Mouse (Mus musculus) C2C12 (cell line): ENCODE measurements around the gene Tcl1b3. TPM values are rescaled to one million over a fixed set of nuclear protein-coding genes. Genes with fewer than 3 reads are reported as not detected.
"Not testable (repeated sequence)": the region's sequence is repeated elsewhere in the genome, so short reads cannot be mapped to it uniquely, and the experiment has no call there.

Experiments
- H3K27me3 ChIP-seq: one replicate; pipeline ENCODE4 v1.6.1; 2011; ENCODE audit not compliant: control insufficient read depth, insufficient read depth, insufficient read length
- H3K36me3 ChIP-seq: one replicate; pipeline ENCODE4 v1.6.1; 2011; ENCODE audit not compliant: control insufficient read depth, insufficient read depth
- H3K4me3 ChIP-seq: one replicate; pipeline ENCODE4 v1.5.1; 2011; ENCODE audit warnings: mild to moderate bottlenecking, control low read depth; ENCODE audit not compliant: poor library complexity, insufficient read depth, severe bottlenecking
- H3K79me2 ChIP-seq: one replicate; pipeline ENCODE4 v1.6.1; 2011; ENCODE audit not compliant: control insufficient read depth, insufficient read depth
- H3K79me3 ChIP-seq: one replicate; pipeline ENCODE4 v1.6.1; 2011; ENCODE audit warnings: low read depth, control low read depth
- H3ac ChIP-seq: one replicate; pipeline ENCODE3; 2011; ENCODE audit warnings: low read depth; ENCODE audit not compliant: control insufficient read depth, insufficient read length
- CEBPB ChIP-seq: IDR thresholded peaks from one replicate; pipeline ENCODE4 v1.6.1; 2011; ENCODE audit warnings: low read depth, mild to moderate bottlenecking, control low read depth, moderate library complexity
- CTCF ChIP-seq: IDR thresholded peaks from one replicate; pipeline ENCODE4 v1.5.1; 2011; ENCODE audit not compliant: control insufficient read depth, insufficient read depth, insufficient read length
- FOSL1 ChIP-seq: IDR thresholded peaks from one replicate; pipeline ENCODE4 v1.8.0; 2011; ENCODE audit warnings: mild to moderate bottlenecking, low read length; ENCODE audit not compliant: poor library complexity, insufficient read depth, severe bottlenecking
- MAX ChIP-seq: IDR thresholded peaks from one replicate; pipeline ENCODE4 v1.6.1; 2011; ENCODE audit warnings: mild to moderate bottlenecking, control low read depth
- MYOD1 ChIP-seq: IDR thresholded peaks from one replicate; pipeline ENCODE4 v1.6.1; 2011; ENCODE audit warnings: low read depth; ENCODE audit not compliant: control insufficient read depth, insufficient read length
- MYOG ChIP-seq: IDR thresholded peaks from one replicate; pipeline ENCODE4 v1.6.1; 2011; ENCODE audit not compliant: control insufficient read depth, insufficient read length; ENCODE audit errors: extremely low read depth
- USF1 ChIP-seq: IDR thresholded peaks from one replicate; pipeline ENCODE4 v1.6.1; 2011; ENCODE audit warnings: low read depth, mild to moderate bottlenecking, control low read depth, moderate library complexity
- long read RNA-seq, 2 experiments: library from polyadenylated mRNA; unstranded; transcript quantifications; one replicate each; pipeline ENCODE4 v2.0.0; 2019 to 2020
- polyA plus RNA-seq: library from polyadenylated mRNA; unstranded; fragments of >200 nt; fragmentation: generic; extraction: Trizol; gene quantifications from one replicate; pipeline ENCODE4 v1.2.1, GENCODE M21; 2012; ENCODE audit warnings: missing spikeins

Tcl1b3 gene
- not detected for polyA plus RNA-seq
- long read RNA-seq, experiment 1 = 0 reads
- long read RNA-seq, experiment 2 = 0 reads

GRCm38 (mm10) chr12:105190743-105191142, at the start of gene Tcl1b3:
Tcl1b3 (plus strand) TSS chr12:105191043.
- not testable (repeated sequence) for H3K4me3 ChIP-seq, H3K79me3 ChIP-seq, H3K79me2 ChIP-seq, H3ac ChIP-seq, H3K36me3 ChIP-seq, H3K27me3 ChIP-seq

GRCm38 (mm10) chr12:105143096-105143495, 47.7 kb upstream of the Tcl1b3 start:
- H3K36me3 ChIP-seq = no peaks in the 10 kb centered on the region
- H3K27me3 ChIP-seq = no peaks in the 10 kb centered on the region
- no peak for TF ChIP-seq FOSL1
- TF ChIP-seq MYOG = no peak
- no peak for TF ChIP-seq USF1
- TF ChIP-seq CEBPB = no peak
- TF ChIP-seq MYOD1 = no peak
- no peak for TF ChIP-seq MAX
- TF ChIP-seq CTCF = no peak
- no peaks in the 10 kb centered on the region for H3K79me2 ChIP-seq
- no peak overlapping the region for H3ac ChIP-seq
- no peak overlapping the region for H3K4me3 ChIP-seq
- H3K79me3 ChIP-seq = no peaks in the 10 kb centered on the region

GRCm38 (mm10) chr12:105144928-105145327, 45.9 kb upstream of the Tcl1b3 start:
- not testable (repeated sequence) for H3ac ChIP-seq, H3K79me2 ChIP-seq, H3K27me3 ChIP-seq, H3K4me3 ChIP-seq, H3K36me3 ChIP-seq, H3K79me3 ChIP-seq

GRCm38 (mm10) chr12:105145714-105146113, 45.1 kb upstream of the Tcl1b3 start, which contains the start of gene Tcl1b2:
Tcl1b2 (plus strand) TSS chr12:105146014.
- Histone ChIP-seq H3K79me2 (no peaks in the 10 kb centered on the region), H3ac (no peak within 1 kb of the TSS), H3K4me3 (no peak within 1 kb of the TSS), H3K79me3 (no peaks in the 10 kb centered on the region), H3K36me3 (no peaks in the 10 kb centered on the region), H3K27me3 (no peaks in the 10 kb centered on the region)
- TF ChIP-seq CTCF (no peak), MYOD1 (no peak), FOSL1 (no peak), CEBPB (no peak), MYOG (no peak), MAX (no peak), USF1 (no peak)

- H3K36me3 ChIP-seq, H3K79me3 ChIP-seq, H3K79me2 ChIP-seq, H3K4me3 ChIP-seq, H3ac ChIP-seq, H3K27me3 ChIP-seq: not testable (repeated sequence)
Measured at GRCm38 (mm10) chr12:105155286-105155685, 35.6 kb upstream of the Tcl1b3 start.

GRCm38 (mm10) chr12:105158842-105159241, 32.0 kb upstream of the Tcl1b3 start:
- H3K79me2 ChIP-seq = no peaks in the 10 kb centered on the region
- no peaks in the 10 kb centered on the region for H3K36me3 ChIP-seq
- H3K27me3 ChIP-seq = no peaks in the 10 kb centered on the region
- H3ac ChIP-seq = no peak overlapping the region
- no peak for TF ChIP-seq FOSL1
- TF ChIP-seq CTCF = no peak
- TF ChIP-seq MYOD1 = no peak
- TF ChIP-seq MAX = no peak
- TF ChIP-seq MYOG = no peak
- no peak for TF ChIP-seq USF1
- TF ChIP-seq CEBPB = no peak
- no peak overlapping the region for H3K4me3 ChIP-seq
- H3K79me3 ChIP-seq = no peaks in the 10 kb centered on the region

- no peak for TF ChIP-seq MYOD1
- no peak for TF ChIP-seq CTCF
- TF ChIP-seq CEBPB = no peak
- no peak for TF ChIP-seq FOSL1
- no peak for TF ChIP-seq MYOG
- no peak for TF ChIP-seq MAX
- TF ChIP-seq USF1 = no peak
- Histone ChIP-seq H3K79me3 (no peaks in the 10 kb centered on the region), H3ac (no peak within 1 kb of the TSS), H3K79me2 (no peaks in the 10 kb centered on the region), H3K4me3 (no peak within 1 kb of the TSS), H3K36me3 (no peaks in the 10 kb centered on the region), H3K27me3 (no peaks in the 10 kb centered on the region)
Measured at GRCm38 (mm10) chr12:105159390-105159789, 31.5 kb upstream of the Tcl1b3 start, which contains the start of gene Tcl1b1. Tcl1b1 (plus strand) TSS chr12:105159690.
